Mouse (Mus musculus): ENCODE data around the gene Rcan3.
A peak's percentile ranks its signal among the peaks of the same experiment; 100 is the strongest.

The Rcan3 gene

DNA sequence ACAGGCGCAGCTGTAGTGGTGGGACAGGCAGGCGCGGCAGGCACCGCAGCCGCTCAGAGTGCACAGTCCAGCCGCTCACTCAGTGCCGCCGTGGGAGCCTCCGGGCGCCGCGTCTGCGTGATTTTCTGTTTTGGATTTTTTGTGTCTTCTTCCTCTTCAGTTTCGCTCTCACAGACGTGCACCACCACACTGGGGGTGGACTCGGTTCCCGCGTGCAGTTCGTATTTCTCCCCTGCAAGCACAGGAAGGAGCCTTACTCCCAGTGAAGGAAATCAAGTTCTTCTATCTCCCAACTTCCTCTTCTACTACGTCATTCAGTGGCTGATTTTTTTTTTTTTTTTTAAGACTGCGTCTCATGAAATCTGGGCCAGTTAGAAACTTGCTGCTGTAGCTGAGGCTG lies 17.3 kb downstream of the Rcan3 start:
- DNase-seq (ENCODE audit: low read depth, low spot score) = no peak

DNA sequence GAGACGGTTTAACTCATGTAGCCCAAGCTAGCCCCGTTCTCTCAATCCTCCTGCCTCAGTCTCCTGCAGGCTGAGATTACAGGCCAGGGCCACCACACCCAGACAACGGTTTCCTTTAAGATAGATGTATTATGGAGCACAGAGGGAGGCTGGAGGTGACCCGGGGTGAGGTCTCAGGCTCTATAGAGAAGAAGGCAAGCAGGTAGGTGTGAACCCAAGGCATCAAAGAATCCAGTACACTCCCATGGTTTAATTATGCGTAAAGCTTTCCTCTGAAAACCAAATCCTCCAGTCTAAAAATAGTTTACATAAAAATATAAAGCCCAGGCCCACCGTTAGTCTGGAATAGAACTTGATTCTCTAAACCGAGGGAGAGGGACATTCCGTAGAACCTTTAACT lies 20.2 kb downstream of the Rcan3 start:
- no peak for DNase-seq (ENCODE audit: low read depth, low spot score)

DNA sequence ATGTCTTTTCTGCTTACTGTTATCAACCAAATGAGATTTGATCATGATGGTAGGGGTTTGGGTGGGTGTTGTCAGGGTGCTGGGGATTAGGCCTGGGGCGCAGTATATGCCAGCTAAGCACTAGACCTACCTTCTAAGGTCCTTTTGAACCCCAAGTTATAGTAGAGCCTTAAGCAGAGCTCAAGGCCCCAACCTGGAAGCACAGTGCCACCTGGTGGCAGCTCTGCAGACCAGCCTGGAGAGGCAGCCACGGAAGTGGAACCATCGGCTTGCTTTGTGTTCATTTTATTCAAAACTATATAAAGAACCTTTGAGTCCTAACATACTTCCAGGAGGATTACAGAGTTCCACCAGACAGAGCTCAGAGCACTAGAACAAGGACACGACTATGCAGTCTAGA lies 22.0 kb downstream of the Rcan3 start:
- peak; percentile 75 for DNase-seq (ENCODE audit: low read depth, low spot score)

DNA sequence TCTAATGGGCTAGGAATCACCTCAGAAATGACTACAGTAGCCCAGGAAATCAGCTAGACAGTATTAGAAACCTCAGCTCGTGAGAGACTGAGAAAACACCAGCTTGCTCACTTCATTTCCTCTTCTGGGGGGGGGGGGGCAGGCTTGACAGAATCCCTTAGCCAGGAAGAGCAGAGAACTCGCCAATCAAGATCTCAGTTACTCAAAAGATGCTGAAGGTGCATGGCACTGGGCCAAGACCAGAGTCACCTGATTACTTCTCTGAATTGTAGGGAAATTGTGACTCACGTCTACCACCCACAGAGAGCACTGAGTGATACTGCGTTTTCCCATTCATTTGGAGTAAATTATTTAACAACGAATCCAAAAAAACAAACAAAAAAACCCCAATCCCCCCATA lies 27.5 kb downstream of the Rcan3 start:
- no peak for DNase-seq (ENCODE audit: low read depth, low spot score)

DNA sequence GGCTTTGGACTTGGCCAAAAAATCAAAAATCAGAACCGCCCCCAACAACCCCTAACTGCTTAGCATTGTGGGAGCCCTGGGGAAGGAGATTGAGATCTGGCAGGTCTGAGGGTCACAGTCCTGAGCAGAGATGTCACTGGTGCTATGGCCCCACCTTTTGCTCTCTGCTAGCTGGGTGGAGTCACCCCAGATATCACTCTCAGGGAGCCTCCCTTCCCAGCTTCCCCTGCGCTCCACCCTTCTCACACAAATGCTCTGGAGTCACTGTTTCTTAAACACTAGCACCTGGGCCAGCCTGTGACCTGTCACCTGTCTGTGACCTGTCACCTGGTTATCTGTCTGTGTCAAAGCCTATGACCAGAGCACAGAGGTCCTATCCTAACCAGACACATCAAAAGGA lies 28.7 kb downstream of the Rcan3 start:
- DNase-seq (ENCODE audit: low read depth, low spot score) = no peak

DNA sequence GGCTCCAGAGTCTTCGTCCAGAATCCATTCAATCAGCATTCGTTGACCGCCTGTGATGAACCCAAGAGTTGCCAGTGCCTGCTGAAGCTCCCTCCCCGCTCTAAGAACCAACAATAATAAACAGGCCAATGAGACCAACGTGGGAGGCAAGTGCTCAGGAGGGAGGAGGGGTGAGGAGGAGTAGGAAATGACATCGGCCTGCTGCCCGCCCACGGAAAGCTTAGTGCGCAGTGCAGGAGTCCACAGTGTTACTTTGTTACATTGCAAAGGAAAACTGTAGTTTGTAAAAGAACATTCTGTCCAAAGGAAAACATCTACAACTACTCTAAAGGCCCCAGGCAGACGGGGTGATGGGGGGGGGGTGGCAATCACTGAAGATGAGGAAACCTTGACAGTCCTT lies 29.6 kb downstream of the Rcan3 start:
- no peak for DNase-seq (ENCODE audit: low read depth, low spot score)

DNA sequence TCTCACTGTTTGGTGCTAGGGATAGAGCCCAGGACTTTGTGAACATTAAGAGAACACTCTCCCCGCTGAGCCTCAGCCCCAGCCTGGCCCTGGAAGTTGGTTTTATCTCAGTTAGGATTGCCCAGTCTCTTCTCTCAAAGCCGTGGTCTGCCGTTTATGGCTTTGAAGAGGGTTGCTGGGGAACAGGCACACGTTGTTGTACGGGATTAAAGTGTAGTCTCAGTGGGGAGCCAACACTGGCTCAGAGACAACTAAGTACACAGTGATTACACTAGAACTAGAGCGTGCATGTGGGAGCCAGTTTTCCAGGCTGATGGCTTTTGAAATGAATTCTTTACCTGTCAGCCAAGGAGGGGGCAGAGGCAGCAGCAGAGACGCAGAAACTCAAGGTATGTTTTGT lies 31.8 kb downstream of the Rcan3 start:
- DNase-seq (ENCODE audit: low read depth, low spot score) = no peak

DNA sequence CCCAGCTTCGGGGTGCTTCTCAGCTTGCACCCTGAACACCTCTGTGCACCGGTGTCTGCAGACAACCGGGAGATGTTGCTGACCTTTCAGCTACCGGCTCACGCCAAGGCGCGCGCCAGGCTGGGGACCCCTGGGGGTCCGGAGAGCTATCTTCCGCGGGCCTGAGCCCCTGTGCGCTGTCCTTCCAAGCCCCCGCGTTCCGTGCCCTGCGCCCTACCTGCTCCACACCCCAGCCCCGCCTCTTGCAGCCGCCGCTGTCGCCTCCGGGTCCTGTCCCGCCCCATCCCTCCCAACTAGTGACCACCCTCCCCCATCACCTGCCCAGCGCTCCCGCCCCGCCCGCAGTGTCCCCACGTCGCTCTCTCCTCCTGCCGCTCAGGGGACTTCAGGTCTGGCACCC lies 35.7 kb downstream of the Rcan3 start, which contains the start of gene Ncmap:
Ncmap (minus strand) TSS at position 237 of the 400 bp plus-strand sequence.
- no peak for DNase-seq (ENCODE audit: low read depth, low spot score)

DNA sequence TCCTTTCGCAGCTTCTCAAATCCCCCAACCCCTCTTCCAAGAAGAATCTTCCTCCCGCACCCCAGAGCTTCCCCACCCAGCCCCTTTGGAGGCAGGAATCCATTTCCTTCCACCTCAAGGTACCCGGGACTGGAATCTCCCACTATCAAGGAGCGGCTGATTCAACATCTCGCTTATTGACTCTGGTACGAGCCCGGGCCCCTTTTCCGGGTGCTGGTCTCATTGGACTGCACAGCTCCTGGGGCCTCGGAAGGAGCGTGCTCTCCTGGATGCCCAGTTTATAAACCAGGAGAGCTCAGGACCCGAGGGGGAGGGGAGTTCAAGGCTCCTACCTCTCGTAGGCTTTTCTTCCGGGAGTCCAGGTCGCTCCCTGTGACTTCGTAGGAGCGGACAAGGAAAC lies 36.1 kb downstream of the Rcan3 start:
- no peak for DNase-seq (ENCODE audit: low read depth, low spot score)

DNA sequence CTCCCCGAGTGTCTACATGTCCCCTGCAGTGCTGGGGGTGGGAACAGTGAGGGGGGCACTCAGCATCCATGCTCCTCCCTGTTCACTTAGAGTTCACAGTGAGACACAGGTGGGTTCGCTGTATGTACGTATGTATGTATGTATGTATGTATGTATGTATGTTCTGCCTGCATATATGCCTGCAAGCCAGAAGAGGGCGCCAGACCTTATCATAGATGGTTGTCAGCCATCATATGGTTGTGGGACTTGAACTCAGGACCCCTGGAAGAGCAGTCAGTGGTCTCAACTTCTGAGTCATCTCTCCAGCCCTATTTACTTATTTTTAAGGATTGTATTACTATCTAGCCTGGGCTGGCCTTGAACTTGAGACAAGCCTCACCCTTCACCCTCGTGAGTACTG lies 37.4 kb downstream of the Rcan3 start:
- no peak for DNase-seq (ENCODE audit: low read depth, low spot score)

DNA sequence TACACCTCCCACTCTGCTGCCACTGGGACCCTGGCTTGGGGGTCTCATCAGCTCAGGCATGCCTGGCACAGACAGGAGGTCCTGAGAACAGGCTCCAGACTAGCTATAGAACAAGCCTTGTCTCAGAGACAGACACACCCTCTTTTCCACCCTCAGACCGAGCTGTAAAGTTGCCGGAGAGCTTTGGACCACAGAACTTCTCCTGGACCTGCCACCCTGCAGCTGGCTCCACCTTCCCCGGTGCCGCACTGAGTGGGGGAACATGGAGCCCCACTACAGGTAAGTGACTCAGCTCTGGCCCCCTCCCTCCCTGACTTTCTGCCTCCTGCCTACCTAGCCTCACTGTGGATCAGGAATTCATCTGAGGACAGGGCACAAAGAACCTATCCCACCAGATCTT lies 38.3 kb downstream of the Rcan3 start:
- DNase-seq (ENCODE audit: low read depth, low spot score) = no peak

DNA sequence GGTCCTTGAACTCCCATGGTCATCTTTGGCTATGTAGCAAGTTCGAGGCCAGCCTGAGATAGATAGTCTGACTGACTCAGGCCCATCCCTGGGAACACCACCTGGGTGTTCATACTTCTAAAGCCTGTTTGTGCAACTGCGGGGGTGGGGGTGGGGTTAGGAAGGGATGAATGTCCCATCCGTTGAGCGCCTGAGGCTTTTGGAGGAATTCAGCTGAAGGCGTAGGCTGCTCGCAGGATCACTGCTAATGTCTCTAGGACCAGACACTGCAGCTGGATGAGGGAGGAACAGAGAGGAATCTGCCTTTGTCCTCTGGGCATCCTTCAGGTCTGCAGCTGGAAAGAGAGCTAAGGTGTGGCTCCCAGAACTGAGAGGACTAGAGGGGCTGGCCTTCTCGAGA lies 39.0 kb downstream of the Rcan3 start:
- no peak for DNase-seq (ENCODE audit: low read depth, low spot score)

DNA sequence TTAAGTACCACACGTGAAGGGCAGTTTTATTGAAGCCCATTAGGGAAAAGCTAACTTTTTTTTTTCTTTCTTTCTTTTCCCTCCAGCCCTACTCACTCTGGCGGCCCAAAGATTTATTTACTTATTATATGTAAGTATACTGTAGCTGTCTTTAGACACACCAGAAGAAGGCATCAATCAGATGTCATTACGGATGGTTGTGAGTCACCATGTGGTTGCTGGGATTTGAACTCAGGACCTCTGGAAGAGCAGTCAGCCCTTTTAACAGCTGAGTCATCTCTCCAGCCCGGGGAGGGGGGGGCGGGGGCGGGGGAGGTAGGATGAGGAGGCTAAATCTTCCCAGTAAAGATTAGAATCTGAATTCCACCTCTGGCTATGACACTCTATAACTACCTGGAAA lies 40.3 kb downstream of the Rcan3 start:
- peak; percentile 71 for DNase-seq (ENCODE audit: low read depth, low spot score)

DNA sequence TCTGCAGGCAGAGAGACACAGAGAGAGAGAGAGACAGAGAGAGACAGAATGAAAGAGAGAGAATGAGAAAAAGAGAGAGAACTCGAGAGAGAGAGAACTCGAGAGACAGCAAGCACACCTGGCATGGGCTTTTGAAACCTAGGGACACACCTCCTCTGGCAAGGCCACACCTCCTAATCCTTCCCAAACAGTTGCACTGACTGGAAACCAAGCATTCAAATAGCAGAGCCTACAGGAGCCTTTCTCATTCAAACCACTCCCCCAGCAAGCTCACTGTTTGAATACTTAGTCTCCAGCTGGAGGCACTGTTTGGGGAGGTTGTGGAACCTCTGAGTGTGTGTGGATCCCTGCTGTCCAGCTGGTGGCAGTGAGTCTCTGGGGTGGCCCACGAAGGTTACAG lies 40.9 kb downstream of the Rcan3 start:
- peak; percentile 35 for DNase-seq (ENCODE audit: low read depth, low spot score)

DNA sequence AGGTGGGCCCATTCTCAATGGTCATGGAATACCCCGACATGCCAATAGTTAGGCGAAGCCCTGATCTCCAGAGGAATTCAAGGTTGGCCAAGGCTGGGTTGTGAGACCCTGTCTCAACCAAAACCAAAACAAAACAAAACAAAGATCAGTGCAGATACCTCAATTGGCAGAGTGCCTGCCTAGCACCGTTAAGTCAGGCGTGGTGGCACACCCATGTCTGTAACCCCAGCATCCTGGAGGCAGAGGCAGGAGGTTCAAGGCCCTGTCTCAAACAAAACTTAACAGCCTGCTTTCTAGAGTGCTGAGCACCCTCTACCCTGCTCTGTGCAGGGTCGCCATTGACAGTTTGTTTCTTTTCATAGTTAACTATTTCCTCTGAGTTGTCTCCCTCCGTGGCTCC lies 42.6 kb downstream of the Rcan3 start:
- peak; percentile 14 for DNase-seq (ENCODE audit: low read depth, low spot score)

DNA sequence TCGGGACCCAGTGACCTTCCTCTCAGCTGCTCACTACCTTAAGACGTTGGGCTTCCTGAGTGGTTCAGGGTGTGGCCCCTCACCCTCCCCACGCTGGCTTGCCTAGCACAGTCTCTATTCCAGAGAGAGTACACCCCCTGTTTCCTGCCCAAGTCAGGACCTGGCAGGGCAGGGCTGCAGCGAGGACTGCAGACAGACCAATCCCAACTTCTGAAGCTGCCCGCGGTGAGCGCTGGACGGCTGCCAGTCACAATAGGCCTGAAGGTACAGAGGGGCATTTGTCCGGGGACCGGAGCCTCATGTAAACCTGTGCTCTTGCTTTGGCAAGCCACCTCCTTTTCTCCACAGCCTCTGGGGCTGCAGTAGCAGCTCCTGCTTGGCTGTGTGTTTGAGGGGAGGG lies 48.0 kb downstream of the Rcan3 start:
- DNase-seq (ENCODE audit: low read depth, low spot score) = no peak

DNA sequence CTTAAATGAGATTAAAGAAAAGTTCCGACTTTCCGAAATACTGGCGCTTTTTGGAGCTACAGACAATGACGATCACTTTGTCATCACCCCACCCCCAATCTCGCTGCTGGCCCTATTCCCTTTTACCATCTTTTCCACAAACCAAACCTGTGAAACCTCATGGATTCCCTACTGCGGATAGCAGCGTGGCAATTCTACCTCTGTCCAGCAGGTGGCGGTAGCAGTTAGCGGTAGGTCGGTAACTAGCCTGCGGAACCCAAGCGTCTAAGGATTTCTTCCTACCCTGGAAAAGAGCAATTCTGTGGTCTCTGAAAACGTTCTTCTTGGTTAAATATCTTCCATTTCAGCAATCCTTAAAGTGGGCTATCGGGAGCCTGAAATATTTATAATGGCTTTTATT lies 51.3 kb downstream of the Rcan3 start:
- peak; percentile 88 for DNase-seq (ENCODE audit: low read depth, low spot score)

DNA sequence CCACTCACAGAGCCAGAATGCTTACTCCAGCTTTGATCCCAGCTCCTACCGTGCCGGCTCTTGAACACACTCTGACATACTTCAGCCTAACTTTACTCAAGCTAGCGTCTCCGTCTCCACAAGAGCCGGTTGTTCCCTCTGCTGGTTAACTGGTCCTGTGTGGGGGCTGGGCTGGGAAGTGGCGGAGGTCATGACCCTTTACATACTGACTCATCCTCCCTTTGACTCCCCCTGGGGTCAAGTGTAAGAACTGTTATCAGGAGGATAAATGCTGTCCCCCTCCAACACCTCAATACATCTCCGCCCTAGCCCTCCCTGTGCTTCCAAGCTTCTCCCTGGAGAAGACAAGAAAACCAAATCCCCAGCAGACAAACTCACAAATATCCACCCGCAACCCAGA lies 52.3 kb downstream of the Rcan3 start:
- no peak for DNase-seq (ENCODE audit: low read depth, low spot score)

DNA sequence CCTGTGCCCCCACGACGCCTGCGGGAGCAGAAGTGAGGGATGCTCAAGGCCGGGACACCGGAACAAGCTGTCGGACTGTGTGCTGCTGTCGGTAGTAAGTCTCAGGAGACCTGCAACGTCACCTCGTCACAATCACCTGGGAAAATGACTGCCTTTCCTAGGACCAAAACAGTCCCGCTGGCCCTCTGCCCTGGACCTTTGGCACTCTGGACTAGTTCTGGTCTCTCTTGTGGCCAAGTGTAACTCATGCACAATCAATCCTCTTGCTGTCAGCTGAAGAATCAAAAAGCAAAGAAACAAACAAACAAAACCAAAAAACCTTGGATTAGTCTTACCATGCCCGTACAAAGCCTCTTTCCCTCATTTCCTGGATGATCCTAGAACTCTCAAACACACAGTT lies 56.4 kb downstream of the Rcan3 start:
- no peak for DNase-seq (ENCODE audit: low read depth, low spot score)

DNA sequence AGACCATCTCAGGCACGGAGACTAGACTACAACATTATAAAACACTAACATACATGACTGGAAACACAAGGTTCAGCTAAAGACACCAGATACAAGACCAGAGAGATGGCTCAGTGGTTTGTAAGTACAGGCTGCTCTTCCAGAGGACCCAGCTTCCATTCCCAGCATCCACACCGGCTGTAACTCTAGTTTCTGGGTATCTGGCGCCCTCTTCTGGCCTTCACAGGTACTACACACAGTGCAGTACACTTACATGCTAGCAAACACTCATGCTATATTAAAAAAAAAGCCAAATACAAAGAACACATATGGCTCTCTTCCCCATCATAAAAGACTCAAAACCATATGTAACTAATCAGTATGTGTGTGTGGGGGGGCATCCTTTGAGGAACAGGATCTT lies 58.2 kb downstream of the Rcan3 start:
- no peak for DNase-seq (ENCODE audit: low read depth, low spot score)

DNA sequence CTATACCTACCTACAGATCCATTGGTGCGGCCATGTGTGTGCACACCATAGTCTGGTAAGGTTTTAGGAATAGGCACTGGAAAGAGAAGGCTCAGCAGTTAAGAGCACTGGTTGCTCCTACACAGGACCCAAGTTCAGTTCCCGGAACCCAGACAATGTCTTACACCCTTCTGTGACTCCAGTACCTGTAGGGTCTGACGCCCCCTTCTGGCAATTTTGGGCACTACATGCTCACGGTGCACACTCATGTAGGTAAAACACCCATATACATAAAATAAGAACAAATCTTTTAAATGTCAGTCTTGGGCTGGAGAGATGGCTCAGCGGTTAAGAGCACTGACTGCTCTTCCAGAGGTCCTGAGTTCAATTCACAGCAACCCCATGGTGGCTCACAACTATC lies 60.4 kb downstream of the Rcan3 start:
- no peak for DNase-seq (ENCODE audit: low read depth, low spot score)

DNA sequence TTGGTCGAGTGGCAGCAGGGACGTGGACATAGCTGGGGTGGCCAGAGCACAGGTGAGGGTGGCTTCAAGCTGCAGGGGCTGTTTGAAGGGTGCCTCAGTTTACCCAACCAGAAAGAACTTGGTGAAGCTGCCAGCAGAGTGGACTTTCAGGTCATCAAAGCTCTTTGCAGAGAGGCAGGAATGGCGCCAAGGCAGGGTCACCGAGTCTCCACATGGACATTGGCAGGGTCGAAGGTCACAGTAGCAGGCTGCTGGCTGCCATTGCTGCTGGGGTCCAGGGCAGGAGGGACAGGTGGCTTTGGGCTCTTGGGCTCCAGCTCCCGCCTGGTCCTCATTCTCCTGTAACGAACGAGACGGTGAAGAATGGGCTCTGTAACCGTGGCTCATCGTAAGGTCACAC lies 63.3 kb downstream of the Rcan3 start:
- DNase-seq (ENCODE audit: low read depth, low spot score) = no peak

DNA sequence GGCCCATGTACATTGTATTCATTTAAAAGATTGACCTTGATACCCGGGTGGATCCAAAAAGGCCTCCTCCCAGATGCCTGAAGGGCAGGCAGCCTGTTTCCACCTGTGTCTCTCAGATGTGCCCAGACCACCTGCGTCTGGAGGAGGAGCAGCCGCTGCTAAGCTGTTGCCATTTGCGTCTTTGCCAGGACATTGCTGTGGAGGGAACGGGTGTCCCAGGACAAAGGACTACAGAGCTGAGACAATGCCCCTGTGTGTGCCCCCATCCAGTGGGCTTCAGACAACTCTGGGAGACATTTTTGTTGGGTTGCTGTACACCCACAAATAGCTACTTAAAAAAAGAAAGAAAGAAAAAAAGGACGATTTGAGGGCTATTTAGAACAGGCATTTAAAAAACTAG lies 70.8 kb downstream of the Rcan3 start:
- no peak for DNase-seq (ENCODE audit: low read depth, low spot score)

All from 3T3-L1 (cell line).